Mouse (Mus musculus) hindbrain, embryonic 14.5 days (tissue): ENCODE measurements around the gene Mmp25. TPM values are rescaled to one million over a fixed set of nuclear protein-coding genes. Genes with fewer than 3 reads are reported as not detected.

ENCODE experiments used
- ATAC-seq: fragments of 200-750 bp; cut with Nextera tagmentation; 2 replicates; pipeline ENCODE4 v1.8.0; 2017; ENCODE audit warnings: moderate number of reproducible peaks, mild to moderate bottlenecking, moderate TSS enrichment, moderate library complexity; ENCODE audit not compliant: low FRiP score
- DNase-seq: peaks from one replicate; pipeline ENCODE4 v3.0.0-alpha.2; 2015; ENCODE audit warnings: low spot score
- H3K27ac ChIP-seq: fragments of 300-500 bp; sonication (generic); 2 replicates; pipeline ENCODE4 v1.5.1; 2014; ENCODE audit warnings: mild to moderate bottlenecking, moderate library complexity
- H3K27me3 ChIP-seq: fragments of 300-500 bp; sonication (generic); 2 replicates; pipeline ENCODE4 v1.6.1; 2014; ENCODE audit warnings: mild to moderate bottlenecking, low read length, mixed read lengths; ENCODE audit not compliant: control insufficient read depth, insufficient read depth
- H3K36me3 ChIP-seq: fragments of 300-500 bp; sonication (generic); replicated peaks from 2 replicates; pipeline ENCODE4 v1.6.1; 2014; ENCODE audit not compliant: control insufficient read depth, insufficient read depth
- H3K4me1 ChIP-seq: fragments of 300-500 bp; sonication (generic); replicated peaks from 2 replicates; pipeline ENCODE4 v1.6.1; 2014; ENCODE audit warnings: antibody characterized with exemption, low read length, mixed read lengths; ENCODE audit not compliant: control insufficient read depth, insufficient read depth
- H3K4me2 ChIP-seq: fragments of 300-500 bp; sonication (generic); replicated peaks from 2 replicates; pipeline ENCODE4 v1.6.1; 2014; ENCODE audit warnings: mild to moderate bottlenecking, moderate library complexity
- H3K4me3 ChIP-seq: fragments of 300-500 bp; sonication (generic); replicated peaks from 2 replicates; pipeline ENCODE4 v1.5.1; 2014; ENCODE audit warnings: mild to moderate bottlenecking, low read length
- H3K9ac ChIP-seq: fragments of 300-500 bp; sonication (generic); 2 replicates; pipeline ENCODE4 v1.6.1; 2014
- H3K9me3 ChIP-seq: fragments of 300-500 bp; sonication (generic); 2 replicates; pipeline ENCODE4 v1.6.1; 2016; ENCODE audit warnings: low read length; ENCODE audit not compliant: control insufficient read depth
- WGBS: fragments of 180-500 bp; shearing (Covaris S2); extraction: QIAGEN DNeasy Blood & Tissue Kit; methylation state at CpG from one replicate; pipeline ENCODE4 v1.1.7; 2014; 5-methylcytosine and 5-hydroxymethylcytosine counted together
- polyA plus RNA-seq: library from polyadenylated mRNA; unstranded; fragments of >200 nt; fragmentation: Nextera tagmentation; extraction: Ambion mirVana; gene quantifications from 2 replicates; pipeline ENCODE4 v1.2.1, GENCODE M21; 2014

Gene Mmp25
- polyA plus RNA-seq, 1 experiment from 2014 or later, result 1.6 TPM

- ATAC-seq (no peak), DNase-seq (peak; percentile 41)
- Histone ChIP-seq H3K4me1 (no peaks in the 10 kb centered on the region), H3K27me3 (no peaks in the 10 kb centered on the region), H3K36me3 (no peaks in the 10 kb centered on the region), H3K9ac (no peak overlapping the region), H3K4me2 (no peak overlapping the region), H3K4me3 (no peak overlapping the region), H3K9me3 (no peaks in the 10 kb centered on the region), H3K27ac (no peak overlapping the region)
- 88% methylated on average over 28 of the region's 28 CpGs for WGBS
These were observed 34.7 kb downstream of the Mmp25 start for GRCm38 (mm10) chr17:23610361-23610800.

DNA sequence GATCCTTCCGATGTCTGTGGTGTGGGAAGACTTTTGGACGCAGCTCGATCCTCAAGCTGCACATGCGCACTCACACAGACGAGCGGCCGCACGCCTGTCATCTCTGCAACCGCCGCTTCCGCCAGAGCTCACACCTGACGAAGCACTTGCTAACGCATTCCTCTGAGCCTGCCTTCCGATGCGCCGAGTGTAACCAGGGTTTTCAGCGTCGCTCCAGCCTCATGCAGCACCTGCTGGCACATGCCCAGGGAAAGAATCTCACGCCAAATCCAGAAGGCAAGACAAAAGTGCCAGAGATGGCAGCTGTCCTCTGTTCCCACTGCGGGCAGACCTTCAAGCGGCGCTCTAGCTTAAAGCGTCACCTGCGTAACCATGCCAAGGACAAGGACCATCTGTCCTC is 35.5 kb downstream of the Mmp25 start:
- Histone ChIP-seq H3K9me3 (no peaks in the 10 kb centered on the region), H3K27ac (no peak overlapping the region), H3K27me3 (no peaks in the 10 kb centered on the region), H3K4me3 (no peak overlapping the region), H3K4me1 (no peaks in the 10 kb centered on the region), H3K4me2 (no peak overlapping the region), H3K9ac (no peak overlapping the region), H3K36me3 (no peaks in the 10 kb centered on the region)
- WGBS, result 93% methylated on average over 24 of the region's 24 CpGs
- ATAC-seq, result no peak
- DNase-seq, result no peak

DNA sequence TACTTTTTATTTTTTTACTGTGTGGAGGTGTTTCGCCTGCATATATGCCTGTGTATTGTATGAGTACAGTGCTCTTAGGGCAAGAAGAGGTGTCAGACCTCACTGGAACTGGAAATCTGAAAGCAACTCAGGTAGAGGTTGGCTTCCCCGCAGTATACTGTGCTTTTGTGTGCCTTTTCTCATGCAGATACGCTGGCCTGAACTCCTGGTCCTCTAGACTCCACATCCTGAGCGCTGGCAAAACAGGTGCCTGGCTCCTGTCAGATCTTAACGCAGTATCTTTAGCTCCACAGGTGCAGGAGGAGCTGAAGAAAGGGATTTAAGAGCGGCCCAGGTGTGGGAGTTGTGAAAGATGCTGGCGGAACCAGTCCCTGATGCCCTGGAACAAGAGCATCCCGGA is 39.9 kb downstream of the Mmp25 start:
- WGBS, result 85% methylated on average over 8 of the region's 8 CpGs
- Histone ChIP-seq H3K27me3 (no peaks in the 10 kb centered on the region), H3K27ac (no peak overlapping the region), H3K9ac (no peak overlapping the region), H3K9me3 (no peaks in the 10 kb centered on the region), H3K4me1 (no peaks in the 10 kb centered on the region), H3K4me2 (no peak overlapping the region), H3K4me3 (no peak overlapping the region), H3K36me3 (no peaks in the 10 kb centered on the region)
- ATAC-seq (no peak), DNase-seq (no peak)

DNA sequence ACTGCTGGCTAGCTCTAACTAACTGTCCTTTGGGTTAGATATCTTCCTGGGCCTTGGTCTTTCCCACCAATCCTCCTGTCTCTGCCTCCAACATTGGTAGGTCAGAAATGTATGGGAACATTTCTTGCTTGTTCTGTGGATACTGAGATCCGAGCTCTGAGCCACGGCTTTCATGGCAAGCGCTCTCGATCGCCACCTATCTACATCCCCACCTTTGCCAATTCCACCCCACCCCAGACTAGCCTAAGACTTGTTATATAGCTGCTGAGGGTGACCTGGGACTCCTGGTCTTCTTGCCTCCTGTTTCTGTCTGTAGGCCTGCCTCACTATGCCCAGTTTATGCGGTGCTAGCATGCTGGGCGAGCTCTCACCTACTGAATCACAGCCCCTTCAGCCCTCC is 40.7 kb downstream of the Mmp25 start:
- Histone ChIP-seq H3K27me3 (no peaks in the 10 kb centered on the region), H3K36me3 (no peaks in the 10 kb centered on the region), H3K4me2 (no peak overlapping the region), H3K9ac (no peak overlapping the region), H3K4me3 (no peak overlapping the region), H3K9me3 (no peaks in the 10 kb centered on the region), H3K27ac (no peak overlapping the region), H3K4me1 (0 out of 2 replicates have a peak, but pooled peaks cover 3% of the 10 kb centered on the region)
- 78% methylated on average over 7 of the region's 7 CpGs for WGBS
- ATAC-seq (no peak), DNase-seq (no peak)

- whole genome bisulfite sequencing, result 55% methylated on average over 2 of the region's 2 CpGs
These were observed 41.5 kb downstream of the Mmp25 start for GRCm38 (mm10) chr17:23603542-23603941.

DNA sequence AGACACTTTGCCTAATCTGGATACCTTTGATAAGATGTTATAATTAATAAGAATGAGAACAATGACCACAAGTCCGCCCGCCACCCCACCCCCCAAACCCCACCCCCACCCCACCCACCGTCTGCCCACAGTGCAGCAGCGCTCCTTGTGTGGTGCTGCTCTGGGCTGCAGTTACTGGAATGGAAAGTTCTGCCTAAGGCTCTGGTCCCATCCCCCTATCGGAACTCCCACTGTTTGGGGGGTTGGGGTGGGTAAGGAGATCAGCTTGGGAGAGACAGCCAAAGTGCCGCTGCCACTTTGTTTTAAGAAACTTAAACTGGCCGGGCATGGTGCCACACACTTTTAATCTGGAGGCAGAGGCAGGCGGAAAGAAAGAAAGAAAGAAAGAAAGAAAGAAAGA is 42.0 kb downstream of the Mmp25 start:
- ATAC-seq (no peak), DNase-seq (no peak)
- WGBS, result 25% methylated on average over 8 of the region's 8 CpGs
- H3K27me3 ChIP-seq, result no peaks in the 10 kb centered on the region
- no peak overlapping the region for H3K4me2 ChIP-seq
- no peaks in the 10 kb centered on the region for H3K36me3 ChIP-seq
- 0 out of 2 replicates have a peak, but pooled peaks cover 7% of the 10 kb centered on the region for H3K4me1 ChIP-seq
- H3K9me3 ChIP-seq, result no peaks in the 10 kb centered on the region
- H3K9ac ChIP-seq, result no peak overlapping the region
- no peak overlapping the region for H3K27ac ChIP-seq
- no peak overlapping the region for H3K4me3 ChIP-seq

More at GRCm38 (mm10) chr17:23603542-23603941, 41.5 kb downstream of the Mmp25 start:
- H3K4me3 ChIP-seq, result no peak overlapping the region
- H3K27ac ChIP-seq, result no peak overlapping the region
- no peaks in the 10 kb centered on the region for H3K27me3 ChIP-seq
- H3K4me1 ChIP-seq, result 0 out of 2 replicates have a peak, but pooled peaks cover 7% of the 10 kb centered on the region
- no peaks in the 10 kb centered on the region for H3K9me3 ChIP-seq
- peak; percentile 37 for DNase-seq
- ATAC-seq, result no peak
- H3K4me2 ChIP-seq, result no peak overlapping the region
- H3K9ac ChIP-seq, result no peak overlapping the region
- no peaks in the 10 kb centered on the region for H3K36me3 ChIP-seq

- DNase-seq (no peak), ATAC-seq (no peak)
- Histone ChIP-seq H3K9ac (no peak overlapping the region), H3K36me3 (no peaks in the 10 kb centered on the region), H3K4me3 (no peak overlapping the region), H3K4me1 (0 out of 2 replicates have a peak, but pooled peaks cover 7% of the 10 kb centered on the region), H3K27me3 (no peaks in the 10 kb centered on the region), H3K27ac (no peak overlapping the region), H3K4me2 (no peak overlapping the region), H3K9me3 (no peaks in the 10 kb centered on the region)
- 44% methylated on average over 10 of the region's 10 CpGs for WGBS
These were observed 43.1 kb downstream of the Mmp25 start for GRCm38 (mm10) chr17:23601836-23602585.

GRCm38 (mm10) chr17:23600641-23601622 is 44.1 kb downstream of the Mmp25 start, which contains the start of gene Zscan10:
TSS of gene Zscan10 (plus strand) at chr17:23600856.
- peak within 1 kb of the TSS; percentile 67 for H3K4me2 ChIP-seq
- H3K9me3 ChIP-seq, result no peaks in the 10 kb centered on the region
- no peak within 1 kb of the TSS for H3K9ac ChIP-seq
- no peak within 1 kb of the TSS for H3K27ac ChIP-seq
- peak within 1 kb of the TSS; percentile 36; the same call in 1 of the 2 replicates for H3K4me3 ChIP-seq
- DNase-seq (no peak), ATAC-seq (no peak)
- no peaks in the 10 kb centered on the region for H3K36me3 ChIP-seq
- 30% methylated on average over 15 of the region's 15 CpGs for WGBS
- no peaks in the 10 kb centered on the region for H3K27me3 ChIP-seq
- 0 out of 2 replicates have a peak, but pooled peaks cover 7% of the 10 kb centered on the region for H3K4me1 ChIP-seq

- no peaks in the 10 kb centered on the region for H3K36me3 ChIP-seq
- H3K27me3 ChIP-seq, result no peaks in the 10 kb centered on the region
- H3K27ac ChIP-seq, result peak overlapping the region; percentile 40
- peak overlapping the region; percentile 67 for H3K4me2 ChIP-seq
- DNase-seq (no peak), ATAC-seq (no peak)
- 40% methylated on average over 7 of the region's 7 CpGs for WGBS
- H3K9ac ChIP-seq, result peak overlapping the region; percentile 37
- H3K9me3 ChIP-seq, result no peaks in the 10 kb centered on the region
- H3K4me1 ChIP-seq, result 0 out of 2 replicates have a peak, but pooled peaks cover 7% of the 10 kb centered on the region
- H3K4me3 ChIP-seq, result peak overlapping the region; percentile 36
These were observed 45.4 kb downstream of the Mmp25 start for GRCm38 (mm10) chr17:23599605-23600063.
